Comparison of ENCODE assay signal across 25 mouse cellular contexts in genomic region chr4:78082744-78083143, GRCm38 (mm10).
A peak's percentile ranks its signal among the peaks of the same experiment; 100 is the strongest.
DNase-seq lines count a peak whose midpoint lies in the region; ATAC-seq lines count a peak whose summit lies in the region.
"Had no signal": no experiment of that assay in that cellular context is flagged by ENCODE, and none has a peak within 500 bp of the region (broad histone marks: within the 10 kb centered on the region; RNA-seq: fewer than 3 reads in every experiment).

No protein-coding gene starts in this region.

- H3K27ac ChIP-seq in forebrain, embryonic 11.5 days (ENCODE audit: low read depth, low read length) = no peak overlapping the region
- H3K27ac ChIP-seq in forebrain, embryonic 10.5 days = no peak overlapping the region
- H3K27ac ChIP-seq in midbrain, embryonic 11.5 days (ENCODE audit: low read depth, low read length) = no peak overlapping the region
- no peak overlapping the region for H3K27ac ChIP-seq in midbrain, embryonic 10.5 days (replicated peaks)
- no peak overlapping the region for H3K27ac ChIP-seq in forebrain, embryonic 14.5 days (ENCODE audit: low read depth, low read length)
- H3K27ac ChIP-seq in midbrain, embryonic 15.5 days = no peak overlapping the region
- H3K27ac ChIP-seq: embryonic facial prominence, embryonic 10.5 days; heart, embryonic 10.5 days; intestine, embryonic 15.5 days; limb, embryonic 12.5 days; macrophage; stomach, embryonic 15.5 days had no signal

- H3K4me3 ChIP-seq in forebrain, embryonic 11.5 days (ENCODE audit: low read depth, low read length) = no peak overlapping the region
- H3K4me3 ChIP-seq in forebrain, embryonic 10.5 days = no peak overlapping the region
- H3K4me3 ChIP-seq in midbrain, embryonic 11.5 days (ENCODE audit: low read depth, low read length) = no peak overlapping the region
- no peak overlapping the region for H3K4me3 ChIP-seq in midbrain, embryonic 10.5 days
- no peak overlapping the region for H3K4me3 ChIP-seq in forebrain, embryonic 14.5 days (ENCODE audit: low read depth, low read length)
- no peak overlapping the region for H3K4me3 ChIP-seq in midbrain, embryonic 15.5 days
- H3K4me3 ChIP-seq: embryonic facial prominence, embryonic 10.5 days; heart, embryonic 10.5 days; intestine, embryonic 15.5 days; limb, embryonic 12.5 days; myocyte; stomach, embryonic 15.5 days had no signal

- peak; percentile 64; the same call in 1 of the 2 replicates for ATAC-seq in forebrain, embryonic 11.5 days (replicated peaks; ENCODE audit: low FRiP score)
- peak; percentile 57 for ATAC-seq in midbrain, embryonic 11.5 days (ENCODE audit: low FRiP score)
- ATAC-seq in forebrain, embryonic 14.5 days = peak; percentile 49
- ATAC-seq in midbrain, embryonic 15.5 days (replicated peaks) = peak; percentile 33; the same call in 1 of the 2 replicates
- ATAC-seq: intestine, embryonic 15.5 days; liver, postnatal 0 days; lung, postnatal 0 days had no signal

- no peaks in the 10 kb centered on the region for H3K36me3 ChIP-seq in forebrain, embryonic 11.5 days (ENCODE audit: control insufficient read depth, insufficient read depth, low read length)
- H3K36me3 ChIP-seq in forebrain, embryonic 10.5 days (replicated peaks) = no peaks in the 10 kb centered on the region
- H3K36me3 ChIP-seq in midbrain, embryonic 11.5 days (ENCODE audit: control insufficient read depth, insufficient read depth, low read length) = no peaks in the 10 kb centered on the region
- no peaks in the 10 kb centered on the region for H3K36me3 ChIP-seq in midbrain, embryonic 10.5 days
- H3K36me3 ChIP-seq in forebrain, embryonic 14.5 days (ENCODE audit: control insufficient read depth, insufficient read depth, low read length) = no peaks in the 10 kb centered on the region
- H3K36me3 ChIP-seq in midbrain, embryonic 15.5 days (replicated peaks) = no peaks in the 10 kb centered on the region
- H3K36me3 ChIP-seq: embryonic facial prominence, embryonic 10.5 days; heart, embryonic 10.5 days; intestine, embryonic 15.5 days; limb, embryonic 12.5 days; stomach, embryonic 15.5 days had no signal

- no peak for DNase-seq in forebrain, embryonic 11.5 days (ENCODE audit: low spot score)
- no peak for DNase-seq in forebrain, embryonic 10.5 days (ENCODE audit: extremely low spot score, low spot score)
- no peak for DNase-seq in midbrain, embryonic 11.5 days (ENCODE audit: low spot score, missing footprints)
- DNase-seq in midbrain, embryonic 10.5 days (ENCODE audit: low spot score) = no peak
- peak; percentile 71 for DNase-seq in forebrain, embryonic 14.5 days (ENCODE audit: low spot score)
- no peak for DNase-seq in gastrocnemius, postnatal 25 days
- no peak for DNase-seq in spleen, postnatal 4 days (ENCODE audit: low spot score in 2 of 2)
- DNase-seq: adrenal gland, postnatal 14 days; cerebellum, adult 8-10 months; cerebellum, postnatal 36 days; kidney, postnatal 4 days; liver, postnatal 0 days; right cerebral cortex, postnatal 14 days; spleen, adult 18-20 months; thymus, postnatal 25 days had no signal

- H3K9ac ChIP-seq in forebrain, embryonic 11.5 days (ENCODE audit: low read length) = no peak overlapping the region
- no peak overlapping the region for H3K9ac ChIP-seq in midbrain, embryonic 11.5 days (ENCODE audit: low read length)
- no peak overlapping the region for H3K9ac ChIP-seq in forebrain, embryonic 14.5 days (ENCODE audit: low read length)
- no peak overlapping the region for H3K9ac ChIP-seq in midbrain, embryonic 15.5 days
- H3K9ac ChIP-seq: intestine, embryonic 15.5 days; limb, embryonic 12.5 days; liver, postnatal 0 days; stomach, embryonic 15.5 days had no signal

- no peak overlapping the region for H3K4me2 ChIP-seq in forebrain, embryonic 11.5 days (ENCODE audit: low read depth, low read length, severe bottlenecking)
- no peak overlapping the region for H3K4me2 ChIP-seq in midbrain, embryonic 11.5 days
- H3K4me2 ChIP-seq in forebrain, embryonic 14.5 days (ENCODE audit: low read length) = no peak overlapping the region
- H3K4me2 ChIP-seq in midbrain, embryonic 15.5 days = no peak overlapping the region
- H3K4me2 ChIP-seq: intestine, embryonic 15.5 days; limb, embryonic 12.5 days; liver, embryonic 11.5 days; stomach, embryonic 15.5 days had no signal

- H3K27me3 ChIP-seq in forebrain, embryonic 11.5 days (ENCODE audit: control insufficient read depth, insufficient read depth, low read length) = no peaks in the 10 kb centered on the region
- no peaks in the 10 kb centered on the region for H3K27me3 ChIP-seq in forebrain, embryonic 10.5 days (ENCODE audit: poor library complexity, severe bottlenecking)
- no peaks in the 10 kb centered on the region for H3K27me3 ChIP-seq in midbrain, embryonic 11.5 days (ENCODE audit: control insufficient read depth, insufficient read depth, low read length)
- no peaks in the 10 kb centered on the region for H3K27me3 ChIP-seq in midbrain, embryonic 10.5 days (ENCODE audit: low read depth, poor library complexity, severe bottlenecking)
- H3K27me3 ChIP-seq in forebrain, embryonic 14.5 days (replicated peaks; ENCODE audit: control insufficient read depth, insufficient read depth, low read length) = no peaks in the 10 kb centered on the region
- H3K27me3 ChIP-seq in midbrain, embryonic 15.5 days (replicated peaks) = no peaks in the 10 kb centered on the region
- H3K27me3 ChIP-seq: intestine, embryonic 15.5 days; limb, embryonic 12.5 days; stomach, embryonic 15.5 days had no signal

- no peaks in the 10 kb centered on the region for H3K9me3 ChIP-seq in forebrain, embryonic 11.5 days (ENCODE audit: control insufficient read depth, low read length)
- no peaks in the 10 kb centered on the region for H3K9me3 ChIP-seq in forebrain, embryonic 10.5 days
- H3K9me3 ChIP-seq in midbrain, embryonic 11.5 days (ENCODE audit: control insufficient read depth, low read length) = no peaks in the 10 kb centered on the region
- no peaks in the 10 kb centered on the region for H3K9me3 ChIP-seq in midbrain, embryonic 10.5 days (replicated peaks)
- H3K9me3 ChIP-seq in forebrain, embryonic 14.5 days (replicated peaks; ENCODE audit: control insufficient read depth, low read length) = no peaks in the 10 kb centered on the region
- H3K9me3 ChIP-seq in midbrain, embryonic 15.5 days = no peaks in the 10 kb centered on the region
- H3K9me3 ChIP-seq: embryonic facial prominence, embryonic 10.5 days; heart, embryonic 10.5 days; intestine, embryonic 15.5 days; limb, embryonic 12.5 days; stomach, embryonic 15.5 days had no signal

- no peaks in the 10 kb centered on the region for H3K4me1 ChIP-seq in forebrain, embryonic 11.5 days (replicated peaks; ENCODE audit: control insufficient read depth, insufficient read depth, low read length)
- H3K4me1 ChIP-seq in forebrain, embryonic 10.5 days = no peaks in the 10 kb centered on the region
- H3K4me1 ChIP-seq in midbrain, embryonic 11.5 days (ENCODE audit: control insufficient read depth, insufficient read depth, low read length) = no peaks in the 10 kb centered on the region
- H3K4me1 ChIP-seq in midbrain, embryonic 10.5 days = no peaks in the 10 kb centered on the region
- H3K4me1 ChIP-seq in forebrain, embryonic 14.5 days (ENCODE audit: control insufficient read depth, insufficient read depth, low read length) = no peaks in the 10 kb centered on the region
- no peaks in the 10 kb centered on the region for H3K4me1 ChIP-seq in midbrain, embryonic 15.5 days
- H3K4me1 ChIP-seq: embryonic facial prominence, embryonic 10.5 days; heart, embryonic 10.5 days; intestine, embryonic 15.5 days; limb, embryonic 12.5 days; stomach, embryonic 15.5 days had no signal
